Mouse (Mus musculus): Measurements from ENCODE around the gene Gm20431. TPM values are rescaled to one million over a fixed set of nuclear protein-coding genes. Genes with fewer than 3 reads are reported as not detected.

The Gm20431 gene
- polyA plus RNA-seq, 1 experiment from 2014 or later, result 13.4 TPM

GRCm38 (mm10) chr2:167576121-167576620 lies 85.1 kb downstream of the Gm20431 start:
- Histone ChIP-seq H3K27ac (no peak overlapping the region), H3K4me2 (no peak overlapping the region), H3K9ac (no peak overlapping the region), H3K4me1 (peaks cover 15% of the 10 kb centered on the region), H3K9me3 (no peaks in the 10 kb centered on the region), H3K4me3 (no peak overlapping the region), H3K27me3 (no peaks in the 10 kb centered on the region), H3K36me3 (no peaks in the 10 kb centered on the region)
- WGBS, result 74% methylated on average over 8 of the region's 8 CpGs
- no peak for ATAC-seq (ENCODE audit: insufficient number of reproducible peaks, insufficient read depth, low FRiP score, low TSS enrichment, low read depth)

GRCm38 (mm10) chr2:167575581-167575980 lies 85.7 kb downstream of the Gm20431 start:
- WGBS, result 79% methylated on average over 7 of the region's 7 CpGs
- H3K36me3 ChIP-seq, result no peaks in the 10 kb centered on the region
- H3K4me2 ChIP-seq, result no peak overlapping the region
- H3K4me1 ChIP-seq, result peaks cover 19% of the 10 kb centered on the region
- ATAC-seq (ENCODE audit: insufficient number of reproducible peaks, insufficient read depth, low FRiP score, low TSS enrichment, low read depth), result no peak
- H3K4me3 ChIP-seq, result no peak overlapping the region
- H3K9me3 ChIP-seq, result no peaks in the 10 kb centered on the region
- no peaks in the 10 kb centered on the region for H3K27me3 ChIP-seq
- no peak overlapping the region; the same call in 1 of the 2 replicates for H3K27ac ChIP-seq
- H3K9ac ChIP-seq, result no peak overlapping the region

GRCm38 (mm10) chr2:167574814-167575213 lies 86.5 kb downstream of the Gm20431 start:
- H3K9ac ChIP-seq, result no peak overlapping the region
- no peak overlapping the region for H3K4me3 ChIP-seq
- no peak for ATAC-seq (ENCODE audit: insufficient number of reproducible peaks, insufficient read depth, low FRiP score, low TSS enrichment, low read depth)
- no peaks in the 10 kb centered on the region for H3K36me3 ChIP-seq
- no peak overlapping the region; the same call in 1 of the 2 replicates for H3K27ac ChIP-seq
- WGBS, result 61% methylated on average over 9 of the region's 9 CpGs
- peaks cover 27% of the 10 kb centered on the region for H3K4me1 ChIP-seq
- H3K9me3 ChIP-seq, result no peaks in the 10 kb centered on the region
- H3K27me3 ChIP-seq, result no peaks in the 10 kb centered on the region
- H3K4me2 ChIP-seq, result no peak overlapping the region

- Histone ChIP-seq H3K9me3 (no peaks in the 10 kb centered on the region), H3K4me1 (peaks cover 32% of the 10 kb centered on the region), H3K9ac (no peak overlapping the region), H3K27me3 (no peaks in the 10 kb centered on the region), H3K4me3 (no peak overlapping the region), H3K4me2 (no peak overlapping the region), H3K27ac (no peak overlapping the region), H3K36me3 (no peaks in the 10 kb centered on the region)
- WGBS, result 78% methylated on average over 18 of the region's 18 CpGs
- ATAC-seq (ENCODE audit: insufficient number of reproducible peaks, insufficient read depth, low FRiP score, low TSS enrichment, low read depth), result no peak
These were observed 89.7 kb downstream of the Gm20431 start for GRCm38 (mm10) chr2:167571442-167572220.

- WGBS, result 91% methylated on average over 6 of the region's 6 CpGs
- Histone ChIP-seq H3K4me1 (peaks cover 37% of the 10 kb centered on the region), H3K9ac (no peak overlapping the region), H3K4me2 (no peak overlapping the region), H3K27ac (peak overlapping the region; percentile 87), H3K9me3 (no peaks in the 10 kb centered on the region), H3K27me3 (no peaks in the 10 kb centered on the region), H3K4me3 (no peak overlapping the region), H3K36me3 (no peaks in the 10 kb centered on the region)
- ATAC-seq (ENCODE audit: insufficient number of reproducible peaks, insufficient read depth, low FRiP score, low TSS enrichment, low read depth), result no peak
These were observed 90.5 kb downstream of the Gm20431 start for GRCm38 (mm10) chr2:167570815-167571214.

- WGBS, result 43% methylated on average over 13 of the region's 13 CpGs
- H3K27me3 ChIP-seq, result no peaks in the 10 kb centered on the region
- no peaks in the 10 kb centered on the region for H3K36me3 ChIP-seq
- no peak overlapping the region for H3K9ac ChIP-seq
- H3K9me3 ChIP-seq, result no peaks in the 10 kb centered on the region
- H3K4me2 ChIP-seq, result no peak overlapping the region
- peak overlapping the region; percentile 87 for H3K27ac ChIP-seq
- ATAC-seq (ENCODE audit: insufficient number of reproducible peaks, insufficient read depth, low FRiP score, low TSS enrichment, low read depth), result 0 out of 2 replicates have a peak, but pooled peaks have one; percentile 11
- H3K4me3 ChIP-seq, result no peak overlapping the region
- peaks cover 44% of the 10 kb centered on the region for H3K4me1 ChIP-seq
These were observed 91.2 kb downstream of the Gm20431 start for GRCm38 (mm10) chr2:167569934-167570651.

- no peak for ATAC-seq (ENCODE audit: insufficient number of reproducible peaks, insufficient read depth, low FRiP score, low TSS enrichment, low read depth)
- Histone ChIP-seq H3K9ac (0 out of 2 replicates have a peak overlapping the region, but pooled peaks have one; percentile 36), H3K9me3 (no peaks in the 10 kb centered on the region), H3K27me3 (no peaks in the 10 kb centered on the region), H3K4me3 (no peak overlapping the region), H3K27ac (peak overlapping the region; percentile 48; the same call in 1 of the 2 replicates), H3K4me1 (peaks cover 62% of the 10 kb centered on the region), H3K36me3 (no peaks in the 10 kb centered on the region), H3K4me2 (no peak overlapping the region)
- WGBS, result 74% methylated on average over 9 of the region's 9 CpGs
These were observed 93.2 kb downstream of the Gm20431 start for GRCm38 (mm10) chr2:167568112-167568511.

GRCm38 (mm10) chr2:167565682-167566081 lies 95.6 kb downstream of the Gm20431 start:
- Histone ChIP-seq H3K9me3 (no peaks in the 10 kb centered on the region), H3K9ac (peak overlapping the region; percentile 60), H3K27me3 (no peaks in the 10 kb centered on the region), H3K4me1 (peaks cover 73% of the 10 kb centered on the region), H3K4me3 (peak overlapping the region; percentile 26), H3K27ac (peak overlapping the region; percentile 96), H3K36me3 (no peaks in the 10 kb centered on the region), H3K4me2 (peak overlapping the region; percentile 53)
- peak; percentile 35 for ATAC-seq (ENCODE audit: insufficient number of reproducible peaks, insufficient read depth, low FRiP score, low TSS enrichment, low read depth)
- WGBS, result 2% methylated on average over 19 of the region's 19 CpGs

- Histone ChIP-seq H3K27ac (peak overlapping the region; percentile 96), H3K27me3 (no peaks in the 10 kb centered on the region), H3K4me1 (peaks cover 73% of the 10 kb centered on the region), H3K9me3 (no peaks in the 10 kb centered on the region), H3K36me3 (no peaks in the 10 kb centered on the region), H3K9ac (peak overlapping the region; percentile 60; the same call in 1 of the 2 replicates), H3K4me2 (peak overlapping the region; percentile 53), H3K4me3 (no peak overlapping the region)
- ATAC-seq (ENCODE audit: insufficient number of reproducible peaks, insufficient read depth, low FRiP score, low TSS enrichment, low read depth), result no peak
- 33% methylated on average over 3 of the region's 3 CpGs for WGBS
These were observed 96.0 kb downstream of the Gm20431 start for GRCm38 (mm10) chr2:167565312-167565656.

GRCm38 (mm10) chr2:167564551-167565311 lies 96.6 kb downstream of the Gm20431 start:
- Histone ChIP-seq H3K9me3 (no peaks in the 10 kb centered on the region), H3K9ac (peak overlapping the region; percentile 46; the same call in 1 of the 2 replicates), H3K27me3 (0 out of 2 replicates have a peak, but pooled peaks cover under 1% of the 10 kb centered on the region), H3K4me3 (no peak overlapping the region), H3K4me1 (peaks cover 73% of the 10 kb centered on the region), H3K36me3 (no peaks in the 10 kb centered on the region), H3K27ac (peak overlapping the region; percentile 96), H3K4me2 (peak overlapping the region; percentile 37)
- 65% methylated on average over 13 of the region's 13 CpGs for WGBS
- no peak for ATAC-seq (ENCODE audit: insufficient number of reproducible peaks, insufficient read depth, low FRiP score, low TSS enrichment, low read depth)

GRCm38 (mm10) chr2:167563703-167564102 lies 97.6 kb downstream of the Gm20431 start:
- peak; percentile 70 for ATAC-seq (ENCODE audit: insufficient number of reproducible peaks, insufficient read depth, low FRiP score, low TSS enrichment, low read depth)
- Histone ChIP-seq H3K27ac (peak overlapping the region; percentile 96), H3K9ac (0 out of 2 replicates have a peak overlapping the region, but pooled peaks have one; percentile 36), H3K36me3 (no peaks in the 10 kb centered on the region), H3K4me1 (peaks cover 81% of the 10 kb centered on the region), H3K4me2 (peak overlapping the region; percentile 37), H3K27me3 (0 out of 2 replicates have a peak, but pooled peaks cover 3% of the 10 kb centered on the region), H3K9me3 (no peaks in the 10 kb centered on the region), H3K4me3 (no peak overlapping the region)
- WGBS, result 12% methylated on average over 12 of the region's 12 CpGs

Measured in embryonic facial prominence, embryonic 13.5 days (tissue).